Mouse (Mus musculus) heart, embryonic 10.5 days (tissue): ENCODE measurements around the gene Gimap9. TPM values are rescaled to one million over a fixed set of nuclear protein-coding genes. Genes with fewer than 3 reads are reported as not detected.

Source experiments
- DNase-seq: peaks from one replicate; pipeline ENCODE4 v3.0.0-alpha.2; 2017; ENCODE audit warnings: low spot score
- H3K27ac ChIP-seq: fragments of 300-500 bp; sonication (generic); 2 replicates; pipeline ENCODE4 v1.5.1; 2016; ENCODE audit warnings: mild to moderate bottlenecking
- H3K27me3 ChIP-seq: fragments of 300-500 bp; sonication (generic); 2 replicates; pipeline ENCODE4 v1.6.1; 2016; ENCODE audit warnings: mild to moderate bottlenecking; ENCODE audit not compliant: poor library complexity, insufficient read depth, severe bottlenecking
- H3K36me3 ChIP-seq: fragments of 300-500 bp; sonication (generic); 2 replicates; pipeline ENCODE4 v1.6.1; 2016; ENCODE audit warnings: mild to moderate bottlenecking, moderate library complexity
- H3K4me1 ChIP-seq: fragments of 300-500 bp; sonication (generic); 2 replicates; pipeline ENCODE4 v1.6.1; 2016; ENCODE audit warnings: mild to moderate bottlenecking
- H3K4me3 ChIP-seq: fragments of 300-500 bp; sonication (generic); 2 replicates; pipeline ENCODE4 v1.5.1; 2016; ENCODE audit warnings: mild to moderate bottlenecking, moderate library complexity
- H3K9me3 ChIP-seq: fragments of 300-500 bp; sonication (generic); 2 replicates; pipeline ENCODE4 v1.6.1; 2016; ENCODE audit warnings: mild to moderate bottlenecking, moderate library complexity
- WGBS: fragments of 180-500 bp; shearing (Covaris S2); methylation state at CpG from one replicate; pipeline ENCODE4 v1.1.7; 2016; 5-methylcytosine and 5-hydroxymethylcytosine counted together
- polyA plus RNA-seq: library from polyadenylated mRNA; unstranded; fragments of >200 nt; fragmentation: Nextera tagmentation; extraction: Ambion mirVana; gene quantifications from 2 replicates; pipeline ENCODE4 v1.2.1, GENCODE M21; 2016

Gene Gimap9
- polyA plus RNA-seq, 1 experiment from 2014 or later = 8.7 TPM

DNA sequence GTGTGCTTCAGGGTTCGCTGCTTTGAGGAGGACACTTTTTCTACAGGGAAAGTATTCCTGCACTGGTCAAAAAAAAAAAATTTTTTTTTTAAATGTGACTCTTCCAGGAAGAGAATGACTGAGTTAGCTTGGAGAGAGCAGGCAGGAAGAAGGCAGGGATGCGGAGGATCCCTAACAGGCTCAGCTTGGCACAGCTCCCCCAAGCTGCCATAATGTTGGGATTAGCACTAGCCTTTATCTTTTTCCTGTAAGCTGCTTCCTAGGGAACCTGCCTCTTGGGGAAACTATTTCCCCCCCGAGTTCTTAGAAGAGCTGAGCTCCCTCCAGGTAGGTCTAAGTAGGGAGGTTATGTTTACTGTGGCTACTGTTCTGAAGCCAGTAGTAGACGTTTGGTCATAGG is 8.9 kb downstream of the Gimap9 start:
- WGBS = 48% methylated on average over 4 of the region's 4 CpGs
- Histone ChIP-seq H3K9me3 (no peaks in the 10 kb centered on the region), H3K27ac (peak overlapping the region; percentile 33; the same call in 1 of the 2 replicates), H3K4me3 (no peak overlapping the region), H3K36me3 (no peaks in the 10 kb centered on the region), H3K27me3 (no peaks in the 10 kb centered on the region), H3K4me1 (no peaks in the 10 kb centered on the region)
- no peak for DNase-seq

DNA sequence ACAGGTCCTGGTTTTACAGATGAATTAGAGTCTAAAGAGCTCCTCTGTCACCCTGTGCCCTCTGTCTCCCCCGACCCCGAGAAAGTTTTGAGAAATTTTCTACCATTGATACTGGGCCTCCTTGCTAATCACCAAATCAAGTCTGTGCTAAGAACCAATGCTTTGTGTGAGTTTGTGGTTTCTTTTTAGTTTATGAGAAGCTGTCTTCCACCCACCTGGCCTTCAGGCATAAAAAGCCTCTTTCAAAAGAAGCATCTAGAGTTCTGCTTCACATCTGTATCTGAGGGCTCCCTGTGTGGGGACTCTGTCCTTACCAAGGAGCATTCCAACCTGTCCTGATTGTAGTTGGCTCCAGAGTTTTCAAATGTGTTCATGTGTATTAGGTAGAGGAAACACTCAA is 9.3 kb downstream of the Gimap9 start:
- H3K9me3 ChIP-seq = no peaks in the 10 kb centered on the region
- no peaks in the 10 kb centered on the region for H3K4me1 ChIP-seq
- no peak for DNase-seq
- H3K36me3 ChIP-seq = no peaks in the 10 kb centered on the region
- no peaks in the 10 kb centered on the region for H3K27me3 ChIP-seq
- no peak overlapping the region for H3K4me3 ChIP-seq
- H3K27ac ChIP-seq = peak overlapping the region; percentile 33
- 81% methylated on average over 2 of the region's 2 CpGs for WGBS

DNA sequence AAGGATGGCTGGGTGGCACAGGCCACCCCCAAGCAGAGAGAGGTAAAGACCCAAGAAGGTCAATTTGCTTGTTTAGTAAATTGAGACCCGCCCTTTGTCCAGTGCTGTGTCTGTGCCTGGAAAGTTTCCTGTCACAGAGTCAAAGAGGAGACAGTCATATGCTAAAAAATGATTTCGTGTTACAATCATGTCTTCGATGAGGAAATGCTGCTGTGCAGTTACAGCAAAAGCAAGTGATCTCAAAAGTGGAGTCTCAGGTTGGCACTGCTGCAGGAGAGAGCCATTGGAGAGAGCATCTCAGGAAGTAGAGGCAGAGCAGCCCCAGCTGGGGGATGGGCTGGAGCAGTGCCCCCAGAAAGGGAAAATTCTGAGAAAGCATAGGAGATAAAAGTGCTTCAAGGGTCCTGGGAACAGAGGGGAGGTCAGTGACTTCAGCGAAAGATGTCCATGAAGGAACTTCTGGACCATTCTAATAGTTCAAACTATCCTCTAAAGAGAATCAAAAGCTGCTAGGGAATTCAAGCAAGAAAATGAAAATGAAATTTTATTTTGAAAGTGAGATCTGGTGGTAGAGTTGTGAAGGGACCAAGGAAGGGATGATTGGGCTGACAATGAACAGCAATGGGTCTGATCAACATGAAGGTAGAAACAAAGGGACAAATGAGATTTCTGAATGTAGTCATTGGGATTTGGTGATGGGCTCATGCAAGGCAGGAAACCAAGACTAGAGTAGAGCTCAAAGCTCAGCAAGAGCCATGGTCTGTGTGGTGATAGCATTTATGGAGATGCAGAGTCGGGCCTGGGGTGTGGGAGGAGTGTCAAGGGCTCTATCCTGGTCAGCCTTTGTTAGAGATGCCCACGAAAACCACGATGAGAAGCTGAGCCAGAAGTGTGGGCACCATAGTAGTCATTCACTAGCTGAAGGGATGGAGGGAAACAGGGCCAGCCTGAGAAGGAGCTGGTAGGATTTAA is 10.1 kb downstream of the Gimap9 start:
- Histone ChIP-seq H3K27ac (peak overlapping the region; percentile 6; the same call in 1 of the 2 replicates), H3K27me3 (no peaks in the 10 kb centered on the region), H3K4me1 (no peaks in the 10 kb centered on the region), H3K36me3 (no peaks in the 10 kb centered on the region), H3K9me3 (no peaks in the 10 kb centered on the region), H3K4me3 (no peak overlapping the region)
- DNase-seq = no peak
- 76% methylated on average over 7 of the region's 7 CpGs for WGBS

DNA sequence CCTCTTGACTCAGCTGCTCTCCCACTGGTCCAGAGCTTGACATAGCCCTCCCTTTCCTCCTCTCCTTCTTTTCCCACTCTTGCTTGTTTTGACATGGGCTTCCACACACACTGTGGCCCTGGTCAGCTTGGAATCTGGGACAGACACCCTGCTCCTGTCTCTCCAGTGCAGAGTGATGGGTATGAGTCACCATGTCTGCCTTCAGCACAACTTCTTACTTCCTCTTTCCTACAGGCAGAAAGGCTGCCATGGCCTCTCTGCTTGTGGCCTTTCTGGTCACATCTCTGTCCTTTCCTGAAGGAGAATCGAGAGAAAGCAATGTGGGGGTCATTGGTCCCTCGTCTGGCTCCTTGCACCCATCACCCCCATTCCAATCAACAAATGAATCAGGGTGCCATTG is 11.1 kb downstream of the Gimap9 start:
- WGBS = 64% methylated on average over 2 of the region's 2 CpGs

DNA sequence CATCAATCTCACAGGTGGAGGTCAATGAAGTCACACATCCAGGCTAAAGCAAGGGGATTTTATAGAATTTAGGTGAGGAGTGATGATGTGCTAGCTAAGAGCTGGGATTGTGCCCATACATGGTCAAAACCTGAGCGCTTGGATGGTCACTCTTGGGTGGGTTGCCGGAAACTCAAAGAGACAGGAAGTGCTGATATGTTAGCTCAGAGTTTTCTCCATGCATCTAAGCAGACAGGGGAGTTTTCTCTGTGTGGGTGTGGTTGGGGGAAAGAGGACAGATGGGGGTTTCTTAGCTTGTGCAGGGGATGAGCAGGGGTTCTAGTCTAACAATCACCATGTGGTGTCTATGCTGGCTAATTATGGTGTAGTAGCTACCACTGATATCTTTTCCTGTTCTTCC is 13.4 kb downstream of the Gimap9 start:
- no peak overlapping the region for H3K27ac ChIP-seq
- H3K27me3 ChIP-seq = no peaks in the 10 kb centered on the region
- no peak for DNase-seq
- 63% methylated on average over 2 of the region's 2 CpGs for WGBS
- no peak overlapping the region for H3K4me3 ChIP-seq
- H3K36me3 ChIP-seq = no peaks in the 10 kb centered on the region
- H3K4me1 ChIP-seq = no peaks in the 10 kb centered on the region
- H3K9me3 ChIP-seq = no peaks in the 10 kb centered on the region

More for the DNA sequence above, 11.1 kb downstream of the Gimap9 start:
- no peak for DNase-seq
- Histone ChIP-seq H3K4me1 (no peaks in the 10 kb centered on the region), H3K36me3 (no peaks in the 10 kb centered on the region), H3K9me3 (no peaks in the 10 kb centered on the region), H3K27ac (no peak overlapping the region; the same call in 1 of the 2 replicates), H3K4me3 (no peak overlapping the region), H3K27me3 (no peaks in the 10 kb centered on the region)

DNA sequence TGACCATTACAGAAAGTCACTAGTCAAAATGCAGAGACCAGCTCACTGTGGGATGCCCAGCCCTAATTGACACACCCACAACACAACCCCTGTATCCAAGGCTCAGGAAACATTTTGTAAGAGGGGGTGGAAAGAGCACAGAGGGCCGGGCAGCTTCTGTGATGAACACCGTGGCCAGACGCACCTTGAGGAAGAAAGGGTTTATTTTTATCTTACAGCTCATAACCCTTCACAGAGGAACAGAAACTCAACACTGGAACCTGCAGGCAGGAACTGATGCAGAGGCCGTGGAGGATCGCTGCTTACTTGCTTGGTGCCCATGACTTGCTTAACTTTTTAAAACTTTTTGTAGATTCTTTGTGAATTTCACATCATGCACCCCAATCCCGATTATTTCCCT is 17.0 kb downstream of the Gimap9 start:
- H3K9me3 ChIP-seq = no peaks in the 10 kb centered on the region
- no peak for DNase-seq
- H3K27me3 ChIP-seq = no peaks in the 10 kb centered on the region
- H3K4me1 ChIP-seq = no peaks in the 10 kb centered on the region
- H3K27ac ChIP-seq = no peak overlapping the region
- H3K4me3 ChIP-seq = no peak overlapping the region
- 82% methylated on average over 6 of the region's 6 CpGs for WGBS
- H3K36me3 ChIP-seq = no peaks in the 10 kb centered on the region

DNA sequence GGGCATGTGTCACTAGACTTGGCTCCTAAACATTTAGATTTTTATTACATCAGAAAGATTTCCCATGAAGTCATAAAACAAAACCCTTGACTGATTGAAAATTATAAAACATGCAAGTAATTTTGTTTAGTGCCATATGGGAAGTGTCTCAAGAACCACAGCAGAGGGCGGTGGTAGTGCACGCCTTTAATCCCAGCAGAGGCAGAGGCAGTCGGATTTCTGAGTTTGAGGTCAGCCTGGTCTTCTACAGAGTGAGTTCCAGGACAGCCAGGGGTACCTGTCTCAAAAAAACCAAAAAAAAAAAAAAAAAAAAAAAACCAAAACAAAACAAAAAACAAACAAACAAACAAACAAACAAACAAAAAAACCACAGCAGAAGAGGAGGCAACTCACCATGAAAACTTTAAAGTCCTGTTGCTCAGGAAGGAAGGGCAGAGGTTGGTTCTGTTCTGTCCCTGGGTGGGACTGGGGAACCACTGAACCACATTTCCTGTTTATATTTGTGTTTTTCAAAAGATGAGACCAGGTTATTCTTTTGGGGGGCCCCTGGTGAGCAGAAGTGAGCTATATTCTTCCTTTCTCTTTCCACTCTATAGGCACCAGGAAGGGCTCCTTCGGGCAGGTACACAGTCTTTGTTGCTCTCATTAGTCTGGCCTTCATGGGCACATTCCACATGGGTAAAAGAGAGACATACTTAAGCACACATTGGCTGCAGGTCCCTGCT is 21.1 kb downstream of the Gimap9 start:
- no peak overlapping the region for H3K4me3 ChIP-seq
- DNase-seq = no peak
- no peak overlapping the region for H3K27ac ChIP-seq
- no peaks in the 10 kb centered on the region for H3K36me3 ChIP-seq
- WGBS = 88% methylated on average over 4 of the region's 4 CpGs
- H3K27me3 ChIP-seq = no peaks in the 10 kb centered on the region
- no peaks in the 10 kb centered on the region for H3K4me1 ChIP-seq
- H3K9me3 ChIP-seq = no peaks in the 10 kb centered on the region

DNA sequence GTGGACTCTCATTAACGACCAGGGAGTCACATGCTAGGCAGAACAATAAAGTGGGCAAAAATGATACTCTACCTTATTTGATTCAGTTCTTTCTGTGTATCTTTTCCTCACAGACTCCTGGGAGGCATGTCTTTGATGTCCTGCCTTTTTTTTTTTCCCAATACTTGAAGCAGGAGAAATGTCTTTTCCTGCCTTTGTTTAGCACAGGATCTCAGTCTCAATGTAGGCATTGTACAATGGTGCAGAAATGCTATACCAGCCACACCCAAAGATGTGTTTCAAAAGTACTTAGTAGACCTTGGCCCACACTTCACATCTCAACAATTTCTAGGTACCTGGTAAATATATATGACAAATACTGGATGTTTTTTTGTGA is 21.6 kb downstream of the Gimap9 start:
- H3K4me3 ChIP-seq = no peak overlapping the region
- 60% methylated on average over 1 of the region's 1 CpGs for WGBS
- no peak overlapping the region for H3K27ac ChIP-seq
- H3K27me3 ChIP-seq = no peaks in the 10 kb centered on the region
- H3K36me3 ChIP-seq = no peaks in the 10 kb centered on the region
- no peaks in the 10 kb centered on the region for H3K4me1 ChIP-seq
- DNase-seq = no peak
- no peaks in the 10 kb centered on the region for H3K9me3 ChIP-seq

DNA sequence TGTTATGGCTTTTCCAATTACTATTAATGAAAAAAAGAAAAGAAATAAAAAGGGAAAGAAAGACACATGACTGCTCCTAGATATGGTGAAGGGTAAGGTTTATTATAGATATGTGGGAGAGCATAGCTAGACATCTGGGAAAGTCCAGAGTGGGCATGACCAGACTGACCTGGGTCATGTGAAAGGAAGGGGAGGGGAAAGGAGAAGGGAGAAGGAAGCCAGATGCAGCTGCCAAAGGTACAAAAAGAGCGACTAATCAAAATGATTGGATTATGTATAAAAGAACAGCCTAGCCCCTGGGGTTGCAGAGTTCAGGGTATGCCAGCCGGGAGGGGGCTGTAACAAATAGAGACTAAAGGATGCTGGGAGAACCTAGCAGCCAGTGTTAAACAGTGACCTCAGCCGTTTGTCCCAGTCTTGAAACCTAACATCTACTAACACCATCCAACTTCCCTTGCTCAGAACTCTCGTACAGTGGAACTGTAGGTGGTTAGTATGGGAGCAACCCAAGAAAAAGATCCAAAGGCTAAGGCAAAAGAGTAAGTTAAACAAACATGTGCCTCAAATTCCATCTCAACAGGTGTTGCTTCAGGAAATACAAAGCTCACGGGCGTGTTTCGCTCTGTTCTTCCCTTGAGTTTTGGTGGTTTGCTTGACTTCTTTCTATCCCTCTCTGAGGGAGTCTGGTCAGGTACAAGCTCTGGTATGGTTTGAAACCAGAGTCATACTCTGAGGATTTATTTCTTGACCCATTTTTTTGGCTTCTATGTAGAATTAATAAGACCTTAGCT is 22.3 kb downstream of the Gimap9 start:
- 85% methylated on average over 7 of the region's 7 CpGs for whole genome bisulfite sequencing
- Histone ChIP-seq H3K27ac (no peak overlapping the region), H3K36me3 (no peaks in the 10 kb centered on the region), H3K9me3 (no peaks in the 10 kb centered on the region), H3K4me3 (no peak overlapping the region), H3K4me1 (no peaks in the 10 kb centered on the region), H3K27me3 (no peaks in the 10 kb centered on the region)
- DNase-seq = no peak

DNA sequence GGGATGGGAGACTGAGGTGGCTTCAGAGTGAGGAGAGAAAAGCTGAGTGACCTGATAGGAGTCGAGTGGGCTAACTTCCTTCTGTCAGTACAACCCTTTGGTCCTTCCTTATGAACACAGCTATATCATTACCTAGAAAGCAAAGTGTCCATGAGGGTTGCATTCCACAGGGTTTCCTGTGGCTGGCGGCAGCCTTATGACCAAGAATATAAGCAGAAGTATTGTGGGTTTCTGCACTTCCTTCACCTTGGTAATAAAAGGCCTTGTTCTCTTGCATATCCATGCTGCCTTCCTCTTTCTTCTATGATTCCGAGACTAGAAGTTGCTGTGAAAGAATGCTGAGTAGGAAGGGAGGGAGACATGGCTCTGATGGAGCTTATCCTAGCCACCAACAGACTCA is 23.0 kb downstream of the Gimap9 start:
- no peak for DNase-seq
- Histone ChIP-seq H3K4me3 (no peak overlapping the region), H3K27me3 (no peaks in the 10 kb centered on the region), H3K9me3 (no peaks in the 10 kb centered on the region), H3K4me1 (no peaks in the 10 kb centered on the region), H3K27ac (peak overlapping the region; percentile 67; the same call in 1 of the 2 replicates), H3K36me3 (no peaks in the 10 kb centered on the region)
- WGBS = 69% methylated on average over 3 of the region's 3 CpGs

DNA sequence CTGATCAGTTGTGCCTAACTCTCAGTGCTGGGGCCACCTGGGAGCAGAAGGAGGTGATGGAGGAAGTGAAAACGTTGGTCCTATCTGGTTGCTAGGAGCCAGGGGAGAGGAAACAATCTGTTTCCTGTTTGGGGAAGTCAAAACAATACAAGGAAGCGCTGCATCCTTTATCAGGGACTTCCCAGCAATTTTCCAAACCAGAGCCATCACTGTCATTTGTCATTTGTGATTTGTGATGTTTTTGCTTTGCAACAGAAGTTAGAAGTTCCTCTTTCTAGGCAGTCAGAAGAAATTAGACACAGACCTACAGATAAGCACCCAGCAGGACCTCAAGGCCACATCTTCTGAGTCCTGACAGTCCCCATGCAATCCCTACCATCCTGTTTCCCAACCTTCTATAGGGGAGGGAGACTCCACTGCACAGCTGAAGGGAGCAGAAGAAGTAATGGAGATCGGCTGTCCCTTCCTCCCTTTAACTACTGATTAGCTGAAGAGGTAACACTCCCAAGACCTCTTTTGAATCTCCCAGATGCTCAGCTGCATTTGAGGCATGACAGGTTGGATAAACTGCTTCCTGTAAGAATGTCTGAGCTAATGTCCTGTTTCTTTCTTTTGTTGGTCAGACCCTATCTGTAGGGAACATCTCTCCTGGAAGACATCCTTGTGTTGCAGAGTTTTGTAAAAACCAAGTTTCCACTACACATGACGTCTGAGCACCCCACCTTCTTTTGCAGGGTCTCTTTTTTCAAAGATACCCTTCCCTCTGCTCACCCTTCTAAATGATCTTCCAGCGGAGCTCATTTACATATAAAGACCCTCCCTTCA is 24.5 kb downstream of the Gimap9 start:
- Histone ChIP-seq H3K36me3 (no peaks in the 10 kb centered on the region), H3K27me3 (no peaks in the 10 kb centered on the region), H3K4me3 (no peak overlapping the region), H3K4me1 (no peaks in the 10 kb centered on the region), H3K9me3 (no peaks in the 10 kb centered on the region), H3K27ac (peak overlapping the region; percentile 62; the same call in 1 of the 2 replicates)
- 38% methylated on average over 5 of the region's 5 CpGs for WGBS
- DNase-seq = no peak

DNA sequence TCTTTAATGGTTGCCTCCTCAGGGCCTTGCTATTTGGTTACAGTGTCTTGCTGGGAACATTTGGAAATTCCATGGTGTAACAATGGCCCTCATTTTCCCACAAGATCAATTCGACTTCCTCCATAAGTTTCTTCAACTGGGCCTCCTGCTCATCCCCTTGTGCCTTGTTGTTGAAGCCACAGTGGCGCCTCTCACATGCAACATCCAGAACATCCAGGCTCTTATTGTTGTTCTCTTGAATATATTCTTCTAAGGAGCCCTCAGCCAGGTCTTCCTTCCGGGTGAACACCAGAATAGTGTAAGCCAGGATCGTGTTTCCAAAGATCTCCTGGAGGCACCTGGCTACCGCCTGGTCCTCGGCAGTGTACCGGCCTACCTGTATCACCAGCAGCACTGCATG is 26.2 kb downstream of the Gimap9 start:
- peaks cover 4% of the 10 kb centered on the region; the same call in 1 of the 2 replicates for H3K4me1 ChIP-seq
- H3K36me3 ChIP-seq = no peaks in the 10 kb centered on the region
- H3K27me3 ChIP-seq = no peaks in the 10 kb centered on the region
- no peak overlapping the region for H3K27ac ChIP-seq
- 82% methylated on average over 7 of the region's 7 CpGs for WGBS
- no peak for DNase-seq
- no peak overlapping the region for H3K4me3 ChIP-seq
- H3K9me3 ChIP-seq = no peaks in the 10 kb centered on the region
